7 mouse cellular contexts compared by ENCODE assay signal in genomic region chr10:84562567-84563554, GRCm38 (mm10). TPM values are rescaled to one million over a fixed set of nuclear protein-coding genes. Genes with fewer than 3 reads are reported as not detected.
DNase-seq lines count a peak whose midpoint lies in the region; ATAC-seq lines count a peak whose summit lies in the region.

No protein-coding gene starts in this region.

- peak; percentile 77 for ATAC-seq in intestine, embryonic 16.5 days
- ATAC-seq in lung, embryonic 16.5 days (ENCODE audit: low read depth): peak; percentile 87

- H3K36me3 ChIP-seq in intestine, embryonic 16.5 days (ENCODE audit: control insufficient read depth, insufficient read depth, low read length): no peaks in the 10 kb centered on the region
- H3K36me3 ChIP-seq in lung, embryonic 16.5 days (ENCODE audit: control insufficient read depth, insufficient read depth, low read length): no peaks in the 10 kb centered on the region

- H3K4me2 ChIP-seq in intestine, embryonic 16.5 days (ENCODE audit: low read depth, low read length): no peak overlapping the region
- no peak overlapping the region for H3K4me2 ChIP-seq in lung, embryonic 16.5 days (ENCODE audit: low read depth, low read length)

- no peaks in the 10 kb centered on the region for H3K9me3 ChIP-seq in intestine, embryonic 16.5 days (ENCODE audit: control insufficient read depth, low read length)
- 0 out of 2 replicates have a peak, but pooled peaks cover 2% of the 10 kb centered on the region for H3K9me3 ChIP-seq in lung, embryonic 16.5 days (ENCODE audit: control insufficient read depth, low read length)

- H3K9ac ChIP-seq in intestine, embryonic 16.5 days (ENCODE audit: low read depth, low read length): no peak overlapping the region
- H3K9ac ChIP-seq in lung, embryonic 16.5 days (ENCODE audit: low read length): no peak overlapping the region

- peak; percentile 29 for DNase-seq in urinary bladder, postnatal 25 days (ENCODE audit: low spot score)
- DNase-seq in urinary bladder, adult 18-20 months (ENCODE audit: low spot score in 2 of 2): no peak
- peak; percentile 92 for DNase-seq in cerebellum, adult 9-11 months
- peak; percentile 49 for DNase-seq in thymus, postnatal 25 days
- DNase-seq in ovary, postnatal 14 days (ENCODE audit: low spot score): no peak

- H3K4me1 ChIP-seq in intestine, embryonic 16.5 days (ENCODE audit: control insufficient read depth, insufficient read depth, low read length): no peaks in the 10 kb centered on the region
- H3K4me1 ChIP-seq in lung, embryonic 16.5 days (replicated peaks; ENCODE audit: control insufficient read depth, insufficient read depth, low read length): peaks cover 5% of the 10 kb centered on the region

- H3K4me3 ChIP-seq in intestine, embryonic 16.5 days (ENCODE audit: low read length): no peak overlapping the region
- H3K4me3 ChIP-seq in lung, embryonic 16.5 days (ENCODE audit: low read length): no peak overlapping the region

- no peak overlapping the region for H3K27ac ChIP-seq in intestine, embryonic 16.5 days (ENCODE audit: low read length)
- H3K27ac ChIP-seq in lung, embryonic 16.5 days (ENCODE audit: low read length): peak overlapping the region; percentile 8; the same call in 1 of the 2 replicates

- no peaks in the 10 kb centered on the region for H3K27me3 ChIP-seq in intestine, embryonic 16.5 days (replicated peaks; ENCODE audit: control insufficient read depth, insufficient read depth, low read length)
- H3K27me3 ChIP-seq in lung, embryonic 16.5 days (ENCODE audit: control insufficient read depth, insufficient read depth, low read depth, low read length): no peaks in the 10 kb centered on the region

- WGBS in intestine, embryonic 16.5 days: 65% methylated on average over 13 of the region's 13 CpGs
- 55% methylated on average over 13 of the region's 13 CpGs for WGBS in lung, embryonic 16.5 days

RNA-seq across cellular contexts. Expression of gene Tcp11l2, which starts 13.6 kb away (rescaled TPM):
- polyA plus RNA-seq in intestine, embryonic 16.5 days (2015; fragmentation: Nextera tagmentation; extraction: Ambion mirVana): 13.4 and 13.6 TPM in 2 replicates
- 41.5 and 50.2 TPM in 2 replicates for polyA plus RNA-seq in lung, embryonic 16.5 days (2015; fragmentation: Nextera tagmentation; extraction: Ambion mirVana)

RNA-seq across cellular contexts. Expression of gene Ckap4, which starts 29.0 kb away (rescaled TPM):
- polyA plus RNA-seq in intestine, embryonic 16.5 days (2015; fragmentation: Nextera tagmentation; extraction: Ambion mirVana): 14.4 and 19.9 TPM in 2 replicates
- 48.5 and 88.0 TPM in 2 replicates for polyA plus RNA-seq in lung, embryonic 16.5 days (2015; fragmentation: Nextera tagmentation; extraction: Ambion mirVana)

RNA-seq across cellular contexts. Expression of gene Polr3b, which starts 59.2 kb away (rescaled TPM):
- polyA plus RNA-seq in intestine, embryonic 16.5 days (2015; fragmentation: Nextera tagmentation; extraction: Ambion mirVana): 10.4 and 10.5 TPM in 2 replicates
- 13.7 and 15.3 TPM in 2 replicates for polyA plus RNA-seq in lung, embryonic 16.5 days (2015; fragmentation: Nextera tagmentation; extraction: Ambion mirVana)

Comparison
In these comparisons a context has a peak if more than half of its experiments do, and no peak if none do; other contexts are left out.
1. DNase-seq: peak in urinary bladder, postnatal 25 days (single experiment), cerebellum, adult 9-11 months (single experiment) and thymus, postnatal 25 days (single experiment); none in urinary bladder, adult 18-20 months (0 of 2) and ovary, postnatal 14 days (single experiment).